Mouse (Mus musculus): ENCODE measurements at regions not wholly inside any gene's neighbourhood (a gene's known extent, or its start where the extent isn't known, plus 50 kb on each side); places are given as distances from the start of the nearest gene placed in this dataset.
"Not testable (repeated sequence)": the region's sequence is repeated elsewhere in the genome, so short reads cannot be mapped to it uniquely, and the experiment has no call there.

- TF ChIP-seq CTCF (IDR thresholded peaks at IDR 0.05; ENCODE audit: control insufficient read depth, insufficient read depth, insufficient read length); USF1 (IDR thresholded peaks at IDR 0.05; ENCODE audit: low read depth); MYOD1 (IDR thresholded peaks at IDR 0.05; ENCODE audit: control insufficient read depth, insufficient read length, low read depth); MYOG (IDR thresholded peaks at IDR 0.05; ENCODE audit: control insufficient read depth, extremely low read depth, insufficient read length): not testable (repeated sequence)
Observed at GRCm38 (mm10) chr1:83964631-83965030, 399.3 kb downstream of the Pid1 start.

Measured in C2C12 (cell line).